Mouse (Mus musculus) MEL (cell line): ENCODE results near the gene Ly6g6c. TPM values are rescaled to one million over a fixed set of nuclear protein-coding genes. Genes with fewer than 3 reads are reported as not detected.

Experiments used
- DNase-seq: peaks from one replicate; pipeline ENCODE4 v3.0.0; 2011; ENCODE audit warnings: low read depth, low spot score
- H3K27ac ChIP-seq: 2 replicates; pipeline ENCODE4 v1.5.1; 2012; ENCODE audit warnings: low read depth, mild to moderate bottlenecking, control low read depth, low read length, moderate library complexity; ENCODE audit not compliant: control insufficient read depth
- H3K27me3 ChIP-seq, 2 experiments: fragments of 150-350 bp in 1 of 2; sonication (generic) in 1 of 2; 2 replicates each; pipeline ENCODE4 v1.6.1; 2012; ENCODE audit warnings: low read length in 2 of 2, mild to moderate bottlenecking in 2 of 2, improper control_type of control experiment in 1 of 2, moderate library complexity in 1 of 2; ENCODE audit not compliant: insufficient read depth in 2 of 2, control insufficient read depth in 1 of 2
- H3K36me3 ChIP-seq, 2 experiments: 2 replicates each; pipeline ENCODE4 v1.6.1; 2012 to 2014; ENCODE audit warnings: low read length in 2 of 2, improper control_type of control experiment in 1 of 2, inconsistent platforms in 1 of 2, mild to moderate bottlenecking in 1 of 2; ENCODE audit not compliant: insufficient read depth in 2 of 2, control insufficient read depth in 1 of 2
- H3K4me1 ChIP-seq, 2 experiments: fragments of 150-350 bp in 1 of 2; sonication (generic) in 1 of 2; 2 replicates each; pipeline ENCODE4 v1.6.1; 2012; ENCODE audit warnings: low read length in 2 of 2, improper control_type of control experiment in 1 of 2, mild to moderate bottlenecking in 1 of 2; ENCODE audit not compliant: insufficient read depth in 2 of 2, control insufficient read depth in 1 of 2
- H3K4me3 ChIP-seq, 2 experiments: fragments of 150-350 bp in 1 of 2; sonication (generic) in 1 of 2; 2 replicates each; pipeline ENCODE4 v1.5.1; 2012; ENCODE audit warnings: low read depth in 2 of 2, low read length in 2 of 2, mild to moderate bottlenecking in 2 of 2, moderate library complexity in 2 of 2, control low read depth in 1 of 2, improper control_type of control experiment in 1 of 2; ENCODE audit not compliant: control insufficient read depth in 1 of 2, insufficient read depth in 1 of 2
- H3K79me2 ChIP-seq: 2 replicates; pipeline ENCODE4 v1.6.1; 2012; ENCODE audit warnings: mild to moderate bottlenecking, low read length, moderate library complexity; ENCODE audit not compliant: control insufficient read depth, poor library complexity, insufficient read depth
- H3K9ac ChIP-seq: 2 replicates; pipeline ENCODE4 v1.6.1; 2012; ENCODE audit warnings: low read depth, mild to moderate bottlenecking, control low read depth, low read length, moderate library complexity; ENCODE audit not compliant: control insufficient read depth, poor library complexity, severe bottlenecking
- H3K9me3 ChIP-seq: fragments of 150-350 bp; sonication (generic); replicated peaks from 2 replicates; pipeline ENCODE4 v1.6.1; 2012; ENCODE audit warnings: mild to moderate bottlenecking, low read length, improper control_type of control experiment, moderate library complexity; ENCODE audit not compliant: insufficient read depth
- BHLHE40 ChIP-seq: IDR thresholded peaks from 2 replicates; pipeline ENCODE4 v1.6.1; 2012; ENCODE audit warnings: low read depth, mild to moderate bottlenecking, inconsistent platforms, low read length, improper control_type of control experiment, borderline replicate concordance
- CHD2 ChIP-seq: IDR thresholded peaks from 2 replicates; pipeline ENCODE4 v1.6.1; 2011; ENCODE audit warnings: low read length, improper control_type of control experiment
- E2F4 ChIP-seq: IDR thresholded peaks from 2 replicates; pipeline ENCODE4 v1.6.1; 2011; ENCODE audit warnings: low read depth, low read length, improper control_type of control experiment, borderline replicate concordance
- EP300 ChIP-seq, 2 experiments: IDR thresholded peaks; 2 replicates each; pipeline ENCODE4 v1.6.1; 2011; ENCODE audit warnings: improper control_type of control experiment in 2 of 2, low read length in 2 of 2, low read depth in 1 of 2, mild to moderate bottlenecking in 1 of 2
- ETS1 ChIP-seq: IDR thresholded peaks from 2 replicates; pipeline ENCODE4 v1.6.1; 2012; ENCODE audit warnings: low read depth, mild to moderate bottlenecking, inconsistent platforms, low read length, improper control_type of control experiment, moderate library complexity
- GATA1 ChIP-seq: IDR thresholded peaks from 2 replicates; pipeline ENCODE4 v1.6.1; 2011; ENCODE audit warnings: low read depth, low read length, improper control_type of control experiment
- KAT2A ChIP-seq: conservative IDR thresholded peaks from 2 replicates; pipeline ENCODE4 v1.6.1; 2012; ENCODE audit warnings: low read depth, low read length, improper control_type of control experiment, inconsistent platforms
- MAZ ChIP-seq: IDR thresholded peaks from 2 replicates; pipeline ENCODE4 v1.6.1; 2012; ENCODE audit warnings: low read depth, mild to moderate bottlenecking, inconsistent platforms, low read length, improper control_type of control experiment
- MXI1 ChIP-seq: IDR thresholded peaks from 2 replicates; pipeline ENCODE4 v1.6.1; 2011; ENCODE audit warnings: mild to moderate bottlenecking, low read depth, low read length, improper control_type of control experiment
- MYB ChIP-seq: IDR thresholded peaks from 2 replicates; pipeline ENCODE4 v1.6.1; 2011; ENCODE audit warnings: mild to moderate bottlenecking, low read depth, low read length, improper control_type of control experiment
- MYC ChIP-seq: IDR thresholded peaks from 2 replicates; pipeline ENCODE4 v1.6.1; 2011; ENCODE audit warnings: low read depth, mild to moderate bottlenecking, low read length, improper control_type of control experiment, moderate library complexity
- NELFE ChIP-seq: IDR thresholded peaks from 2 replicates; pipeline ENCODE4 v1.6.1; 2011; ENCODE audit warnings: low read depth, low read length, improper control_type of control experiment
- POLR2A ChIP-seq, 2 experiments: IDR thresholded peaks; 2 replicates each; pipeline ENCODE4 v1.6.1; 2011 to 2012; ENCODE audit warnings: low read length in 2 of 2, mild to moderate bottlenecking in 2 of 2, control low read depth in 1 of 2, improper control_type of control experiment in 1 of 2, low read depth in 1 of 2, moderate library complexity in 1 of 2; ENCODE audit not compliant: control insufficient read depth in 1 of 2, insufficient read depth in 1 of 2, poor library complexity in 1 of 2
- POLR2AphosphoS2 ChIP-seq: IDR thresholded peaks from 2 replicates; pipeline ENCODE4 v1.6.1; 2011; ENCODE audit warnings: low read length, improper control_type of control experiment
- POLR2AphosphoS5 ChIP-seq: IDR thresholded peaks from 2 replicates; pipeline ENCODE4 v1.6.1; 2012; ENCODE audit warnings: low read depth, borderline replicate concordance, mild to moderate bottlenecking, inconsistent platforms, low read length, moderate library complexity, mixed read lengths
- RCOR1 ChIP-seq: IDR thresholded peaks from 2 replicates; pipeline ENCODE4 v1.6.1; 2012; ENCODE audit warnings: low read depth, mild to moderate bottlenecking, inconsistent platforms, low read length, improper control_type of control experiment
- SMC3 ChIP-seq: IDR thresholded peaks from 2 replicates; pipeline ENCODE4 v1.6.1; 2011; ENCODE audit warnings: low read depth, low read length, improper control_type of control experiment
- TAL1 ChIP-seq: IDR thresholded peaks from 2 replicates; pipeline ENCODE4 v1.6.1; 2012; ENCODE audit warnings: mild to moderate bottlenecking, inconsistent platforms, low read length, moderate library complexity, mixed read lengths
- TCF12 ChIP-seq: IDR thresholded peaks from 2 replicates; pipeline ENCODE4 v1.6.1; 2014; ENCODE audit warnings: low read depth, mild to moderate bottlenecking, inconsistent platforms, low read length, improper control_type of control experiment, moderate library complexity
- UBTF ChIP-seq: IDR thresholded peaks from 2 replicates; pipeline ENCODE4 v1.6.1; 2012; ENCODE audit warnings: low read depth, mild to moderate bottlenecking, inconsistent platforms, low read length, improper control_type of control experiment, moderate library complexity, borderline replicate concordance; ENCODE audit not compliant: insufficient read depth
- USF1 ChIP-seq: IDR thresholded peaks from 2 replicates; pipeline ENCODE4 v1.6.1; 2014; ENCODE audit warnings: low read depth, mild to moderate bottlenecking, inconsistent platforms, low read length, improper control_type of control experiment, moderate library complexity
- USF2 ChIP-seq, 2 experiments: IDR thresholded peaks; 2 replicates each; pipeline ENCODE4 v1.6.1; 2011 to 2012; ENCODE audit warnings: improper control_type of control experiment in 2 of 2, low read length in 2 of 2, borderline replicate concordance in 1 of 2, inconsistent platforms in 1 of 2, low read depth in 1 of 2, mild to moderate bottlenecking in 1 of 2; ENCODE audit not compliant: insufficient read depth in 1 of 2
- ZKSCAN1 ChIP-seq: IDR thresholded peaks from 2 replicates; pipeline ENCODE4 v1.6.1; 2012; ENCODE audit warnings: low read depth, mild to moderate bottlenecking, inconsistent platforms, low read length, improper control_type of control experiment, moderate library complexity
- ZNF384 ChIP-seq: IDR thresholded peaks from 2 replicates; pipeline ENCODE4 v1.6.1; 2012; ENCODE audit warnings: low read depth, mild to moderate bottlenecking, inconsistent platforms, low read length, improper control_type of control experiment
- polyA plus RNA-seq, 2 experiments: library from polyadenylated mRNA; stranded (reverse) in 1 of 2; unstranded in 1 of 2; fragments of >175 nt in 1 of 2; fragments of >200 nt in 1 of 2; gene quantifications; 2 replicates each; pipeline versions ENCODE4 v1.2.1 to v1.2.4; 2012; ENCODE audit warnings: low replicate concordance in 2 of 2, low read depth in 1 of 2; ENCODE audit not compliant: insufficient read length in 2 of 2, insufficient read depth in 1 of 2, missing spikeins in 1 of 2
- total RNA-seq: library from RNA; depleted of rRNA; stranded (reverse); fragments of 300-350 nt; gene quantifications from 2 replicates; pipeline ENCODE4 v1.2.3, GENCODE M21; 2012

Ly6g6c gene
- total and polyA plus RNA-seq, 3 experiments = 0.24 TPM; not detected in 2

DNA sequence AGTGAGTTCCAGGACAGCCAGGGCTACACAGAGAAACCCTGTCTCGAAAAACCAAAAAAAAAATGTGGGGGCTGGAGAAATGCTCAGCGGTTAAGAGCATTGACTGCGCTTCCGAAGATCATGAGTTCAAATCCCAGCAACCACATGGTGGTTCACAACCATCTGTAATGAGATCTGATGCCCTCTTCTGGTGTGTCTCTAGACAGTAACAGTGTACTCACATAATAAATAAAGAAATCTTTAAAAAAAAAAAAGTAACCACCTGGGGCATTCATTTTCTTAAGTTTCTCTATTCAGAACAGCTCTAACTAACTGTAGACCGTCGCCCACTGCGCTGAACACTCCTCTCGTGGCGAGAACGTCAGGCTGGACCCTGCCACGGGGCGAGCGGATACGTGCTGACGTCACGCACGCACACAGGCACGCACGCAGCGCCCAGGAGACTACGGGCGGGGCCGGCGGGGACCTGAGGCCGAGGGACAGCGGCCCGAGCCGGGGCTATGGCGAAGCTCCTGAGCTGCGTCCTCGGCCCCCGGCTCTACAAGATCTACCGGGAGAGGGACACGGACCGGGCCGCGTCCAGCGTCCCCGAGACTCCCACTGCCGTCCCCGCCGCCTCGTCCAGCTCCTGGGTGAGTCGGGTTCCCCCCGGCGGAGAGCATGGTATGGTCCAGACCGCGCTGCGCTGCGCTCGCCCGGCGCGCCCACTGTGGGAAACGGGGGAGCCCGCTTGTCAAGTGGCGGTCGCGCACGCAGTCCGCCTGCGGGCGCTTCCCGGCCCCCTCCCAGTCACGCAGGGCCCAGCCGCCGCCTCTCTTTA lies 23.8 kb downstream of the Ly6g6c start, which contains the start of gene Abhd16a (continued):
- TF ChIP-seq USF2 (IDR thresholded peaks at IDR 0.05; ENCODE audit: borderline replicate concordance in 1 of 2, insufficient read depth in 1 of 2, low read depth in 1 of 2, low read length in 2 of 2) (no peak), BHLHE40 (peak; percentile 8; the same call in 1 of the 2 replicates), POLR2AphosphoS5 (no peak), POLR2A (IDR thresholded peaks at IDR 0.05; ENCODE audit: control insufficient read depth in 1 of 2, insufficient read depth in 1 of 2, low read depth in 1 of 2, low read length in 2 of 2, poor library complexity in 1 of 2) (peak; percentile 73 to 84), SMC3 (no peak), CHD2 (no peak), KAT2A (no peak; the same call in 1 of the 2 replicates), MAZ (peak; percentile 87; the same call in 1 of the 2 replicates), UBTF (0 out of 2 replicates have a peak, but pooled peaks have one; percentile 46), MXI1 (peak; percentile 78), USF1 (0 out of 2 replicates have a peak, but pooled peaks have one; percentile 47), MYC (peak; percentile 80; the same call in 1 of the 2 replicates), TCF12 (peak; percentile 48), E2F4 (no peak), RCOR1 (0 out of 2 replicates have a peak, but pooled peaks have one; percentile 15), POLR2AphosphoS2 (peak; percentile 88; the same call in 1 of the 2 replicates), ZNF384 (no peak), TAL1 (no peak), MYB (no peak), NELFE (peak; percentile 90)

DNA sequence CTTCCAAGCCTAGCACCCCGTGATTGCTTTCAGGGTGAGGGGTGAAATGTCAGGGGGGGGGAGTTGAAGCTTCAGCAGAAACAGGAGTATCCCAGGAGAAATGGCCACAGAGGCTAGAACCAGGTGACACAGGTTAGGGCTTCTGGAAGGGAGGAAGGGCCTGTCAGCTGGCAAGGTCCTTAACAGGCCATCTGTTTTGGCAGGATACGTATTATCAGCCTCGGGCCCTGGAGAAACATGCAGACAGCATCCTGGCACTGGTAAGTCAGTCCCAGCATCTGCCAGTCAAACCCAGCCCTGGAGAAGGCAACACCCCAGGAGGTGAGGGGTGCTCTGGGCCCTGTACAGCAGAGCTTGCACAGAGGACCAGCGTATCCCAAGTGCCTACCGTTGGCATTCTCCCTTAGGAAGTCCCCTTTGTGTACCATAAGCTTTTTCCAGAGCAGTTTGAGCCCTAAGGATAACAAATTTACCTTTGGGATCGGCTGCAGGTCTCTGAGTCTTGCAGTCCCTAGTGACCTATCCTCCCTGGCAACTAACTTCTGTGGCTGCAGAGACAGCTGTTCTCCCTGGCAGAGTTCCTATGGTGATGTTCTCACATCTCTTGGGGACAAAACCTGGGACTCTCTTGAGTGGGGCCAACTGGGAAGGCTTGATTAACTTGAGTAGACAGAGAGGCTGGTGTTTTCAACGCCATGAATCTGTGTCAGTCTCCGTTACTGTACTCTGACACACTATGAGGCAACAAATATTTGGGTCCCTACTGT lies 25.2 kb downstream of the Ly6g6c start:
- Histone ChIP-seq H3K27ac (peak overlapping the region; percentile 81), H3K79me2 (peaks cover 18% of the 10 kb centered on the region), H3K36me3 (peaks cover 0 to 8% of the 10 kb centered on the region in 2 experiments; a peak in 2 of 4 replicates), H3K4me1 (peaks cover 2 to 19% of the 10 kb centered on the region in 2 experiments; a peak in 3 of 4 replicates), H3K9ac (peak overlapping the region; percentile 87), H3K9me3 (no peaks in the 10 kb centered on the region), H3K4me3 (peak overlapping the region; percentile 69 to 94), H3K27me3 (no peaks in the 10 kb centered on the region)
- TF ChIP-seq POLR2A (IDR thresholded peaks at IDR 0.05; ENCODE audit: control insufficient read depth in 1 of 2, insufficient read depth in 1 of 2, low read depth in 1 of 2, low read length in 2 of 2, poor library complexity in 1 of 2) (no peak), TCF12 (peak; percentile 79), BHLHE40 (no peak), ZKSCAN1 (0 out of 2 replicates have a peak, but pooled peaks have one; percentile 50), EP300 (IDR thresholded peaks at IDR 0.05; ENCODE audit: low read depth in 1 of 2, low read length in 2 of 2) (peak; percentile 45 to 63; a peak in 3 of 4 replicates), GATA1 (peak; percentile 42; the same call in 1 of the 2 replicates), ETS1 (peak; percentile 85), TAL1 (peak; percentile 74), MYB (no peak)
- peak; percentile 65 for DNase-seq
